Mouse (Mus musculus): ENCODE results near the gene Gm21760.
"Not testable (repeated sequence)": the region's sequence is repeated elsewhere in the genome, so short reads cannot be mapped to it uniquely, and the experiment has no call there.

Gene Gm21760

GRCm38 (mm10) chrY:80133479-80133878 is at the start of gene Gm21760:
TSS of gene Gm21760 (plus strand) at chrY:80133779.
- DNase-seq (ENCODE audit: low read depth, low spot score): not testable (repeated sequence)

All from R1 (cell line).